Mouse (Mus musculus) CH12.LX (cell line): ENCODE data around the gene 1500011B03Rik. TPM values are rescaled to one million over a fixed set of nuclear protein-coding genes. Genes with fewer than 3 reads are reported as not detected.

Experiments used
- DNase-seq: peaks from one replicate; pipeline ENCODE4 v3.0.0-alpha.2; 2013; ENCODE audit errors: extremely low read depth
- H3K27ac ChIP-seq: 2 replicates; pipeline ENCODE4 v1.5.1; 2012; ENCODE audit warnings: low read depth, mild to moderate bottlenecking, control low read depth, moderate library complexity; ENCODE audit not compliant: insufficient read depth
- H3K27me3 ChIP-seq: replicated peaks from 2 replicates; pipeline ENCODE3; 2012; ENCODE audit warnings: inconsistent platforms
- H3K36me3 ChIP-seq, 2 experiments: replicated peaks in 1 of 2; 2 replicates each; pipeline versions ENCODE3 to v1.6.1; 2012; ENCODE audit warnings: inconsistent platforms in 1 of 2, low read length in 1 of 2, mild to moderate bottlenecking in 1 of 2, mixed read lengths in 1 of 2, moderate library complexity in 1 of 2; ENCODE audit not compliant: control insufficient read depth in 1 of 2, insufficient read depth in 1 of 2
- H3K4me1 ChIP-seq, 2 experiments: 2 replicates each; pipeline ENCODE4 v1.6.1; 2012; ENCODE audit warnings: inconsistent platforms in 1 of 2, moderate library complexity in 1 of 2; ENCODE audit not compliant: insufficient read depth in 2 of 2, control insufficient read depth in 1 of 2
- H3K4me2 ChIP-seq: 2 replicates; pipeline ENCODE4 v1.6.1; 2012; ENCODE audit warnings: low read depth, mild to moderate bottlenecking, control low read depth; ENCODE audit not compliant: poor library complexity, insufficient read depth, severe bottlenecking
- H3K4me3 ChIP-seq, 3 experiments: fragments of 150-350 bp in 1 of 3; sonication (generic) in 1 of 3; replicated peaks in 1 of 3; 2 replicates each; pipeline versions ENCODE3 to v1.5.1; 2011 to 2012; ENCODE audit warnings: low read depth in 2 of 3, low read length in 2 of 3, mild to moderate bottlenecking in 2 of 3, moderate library complexity in 2 of 3, control low read depth in 1 of 3, improper control_type of control experiment in 1 of 3, inconsistent platforms in 1 of 3, mixed read lengths in 1 of 3; ENCODE audit not compliant: poor library complexity in 1 of 3
- H3K79me2 ChIP-seq: replicated peaks from 2 replicates; pipeline ENCODE4 v1.6.1; 2012; ENCODE audit warnings: mild to moderate bottlenecking, moderate library complexity; ENCODE audit not compliant: control insufficient read depth, poor library complexity, insufficient read depth, severe bottlenecking; ENCODE audit errors: extremely low read depth
- H3K9ac ChIP-seq: 2 replicates; pipeline ENCODE4 v1.6.1; 2012; ENCODE audit warnings: low read depth, mild to moderate bottlenecking, control low read depth, moderate library complexity; ENCODE audit not compliant: insufficient read depth
- H3K9me3 ChIP-seq: replicated peaks from 2 replicates; pipeline ENCODE3; 2012; ENCODE audit warnings: low read length, inconsistent platforms, mixed read lengths
- BHLHE40 ChIP-seq: IDR thresholded peaks from 2 replicates; pipeline ENCODE4 v1.6.1; 2011; ENCODE audit warnings: mild to moderate bottlenecking, low read depth, low read length, improper control_type of control experiment
- CHD1 ChIP-seq: IDR thresholded peaks from 2 replicates; pipeline ENCODE4 v1.6.1; 2012; ENCODE audit warnings: low read depth, low read length, improper control_type of control experiment, inconsistent platforms
- CHD2 ChIP-seq: IDR thresholded peaks from 2 replicates; pipeline ENCODE4 v1.6.1; 2011; ENCODE audit warnings: low read length, improper control_type of control experiment
- CTCF ChIP-seq, 2 experiments: IDR thresholded peaks in 1 of 2; conservative IDR thresholded peaks in 1 of 2; 2 replicates each; pipeline ENCODE4 v1.5.1; 2011 to 2012; ENCODE audit warnings: low read depth in 2 of 2, low read length in 2 of 2, improper control_type of control experiment in 1 of 2, inconsistent platforms in 1 of 2, mild to moderate bottlenecking in 1 of 2, moderate library complexity in 1 of 2
- E2F4 ChIP-seq: IDR thresholded peaks from 2 replicates; pipeline ENCODE4 v1.6.1; 2011; ENCODE audit warnings: low read depth, low read length, improper control_type of control experiment; ENCODE audit not compliant: insufficient replicate concordance
- ELF1 ChIP-seq: IDR thresholded peaks from 2 replicates; pipeline ENCODE4 v1.6.1; 2014; ENCODE audit warnings: low read depth, mild to moderate bottlenecking, inconsistent platforms, low read length, improper control_type of control experiment
- EP300 ChIP-seq: IDR thresholded peaks from 2 replicates; pipeline ENCODE4 v1.6.1; 2011; ENCODE audit warnings: low read length, improper control_type of control experiment
- ETS1 ChIP-seq: conservative IDR thresholded peaks from 2 replicates; pipeline ENCODE4 v1.6.1; 2012; ENCODE audit warnings: low read depth, mild to moderate bottlenecking, inconsistent platforms, low read length, improper control_type of control experiment, moderate library complexity
- GABPA ChIP-seq: IDR thresholded peaks from 2 replicates; pipeline ENCODE4 v1.6.1; 2012; ENCODE audit warnings: low read depth, low read length, improper control_type of control experiment, inconsistent platforms; ENCODE audit not compliant: insufficient replicate concordance
- HCFC1 ChIP-seq: IDR thresholded peaks from 2 replicates; pipeline ENCODE4 v1.6.1; 2012; ENCODE audit warnings: low read depth, mild to moderate bottlenecking, inconsistent platforms, low read length, improper control_type of control experiment
- IRF4 ChIP-seq: IDR thresholded peaks from 2 replicates; pipeline ENCODE4 v1.6.1; 2014; ENCODE audit warnings: low read depth, mild to moderate bottlenecking, inconsistent platforms, low read length, improper control_type of control experiment
- JUN ChIP-seq: IDR thresholded peaks from 2 replicates; pipeline ENCODE4 v1.6.1; 2011; ENCODE audit warnings: low read depth, mild to moderate bottlenecking, low read length, improper control_type of control experiment, moderate library complexity; ENCODE audit not compliant: insufficient read depth
- JUND ChIP-seq: conservative IDR thresholded peaks from 2 replicates; pipeline ENCODE4 v1.6.1; 2011; ENCODE audit warnings: low read depth, low read length, improper control_type of control experiment
- KAT2A ChIP-seq: IDR thresholded peaks from 2 replicates; pipeline ENCODE4 v1.6.1; 2012; ENCODE audit warnings: low read length, improper control_type of control experiment, inconsistent platforms; ENCODE audit not compliant: insufficient replicate concordance
- MAFK ChIP-seq: IDR thresholded peaks from 2 replicates; pipeline ENCODE4 v1.6.1; 2011; ENCODE audit warnings: low read length, improper control_type of control experiment; ENCODE audit not compliant: insufficient replicate concordance
- MAX ChIP-seq: IDR thresholded peaks from 2 replicates; pipeline ENCODE4 v1.6.1; 2011; ENCODE audit warnings: low read length, improper control_type of control experiment
- MAZ ChIP-seq: IDR thresholded peaks from 2 replicates; pipeline ENCODE4 v1.6.1; 2012; ENCODE audit warnings: low read depth, mild to moderate bottlenecking, inconsistent platforms, low read length, improper control_type of control experiment, moderate library complexity
- MEF2A ChIP-seq: IDR thresholded peaks from 2 replicates; pipeline ENCODE4 v1.6.1; 2014; ENCODE audit warnings: low read depth, mild to moderate bottlenecking, inconsistent platforms, low read length, improper control_type of control experiment, borderline replicate concordance
- MXI1 ChIP-seq: IDR thresholded peaks from 2 replicates; pipeline ENCODE4 v1.6.1; 2011; ENCODE audit warnings: mild to moderate bottlenecking, low read depth, low read length, improper control_type of control experiment
- MYC ChIP-seq: IDR thresholded peaks from 2 replicates; pipeline ENCODE4 v1.6.1; 2011; ENCODE audit warnings: low read depth, mild to moderate bottlenecking, improper control_type of control experiment, low read length
- NELFE ChIP-seq: IDR thresholded peaks from 2 replicates; pipeline ENCODE4 v1.6.1; 2011; ENCODE audit warnings: low read depth, low read length, improper control_type of control experiment
- NRF1 ChIP-seq: IDR thresholded peaks from 2 replicates; pipeline ENCODE4 v1.6.1; 2014; ENCODE audit warnings: low read depth, mild to moderate bottlenecking, inconsistent platforms, low read length, improper control_type of control experiment, moderate library complexity
- PAX5 ChIP-seq: IDR thresholded peaks from 2 replicates; pipeline ENCODE4 v1.6.1; 2012; ENCODE audit warnings: low read length, inconsistent platforms, mixed read lengths
- POLR2A ChIP-seq: IDR thresholded peaks from 2 replicates; pipeline ENCODE4 v1.6.1; 2011; ENCODE audit warnings: low read depth, mild to moderate bottlenecking, improper control_type of control experiment, low read length
- POLR2AphosphoS2 ChIP-seq: IDR thresholded peaks from 2 replicates; pipeline ENCODE4 v1.6.1; 2011; ENCODE audit warnings: low read depth, low read length, improper control_type of control experiment
- RAD21 ChIP-seq: IDR thresholded peaks from 2 replicates; pipeline ENCODE4 v1.6.1; 2011; ENCODE audit warnings: low read depth, mild to moderate bottlenecking, low read length, improper control_type of control experiment, moderate library complexity
- RCOR1 ChIP-seq: conservative IDR thresholded peaks from 2 replicates; pipeline ENCODE4 v1.6.1; 2012; ENCODE audit warnings: low read depth, mild to moderate bottlenecking, inconsistent platforms, low read length, improper control_type of control experiment
- SIN3A ChIP-seq: IDR thresholded peaks from 2 replicates; pipeline ENCODE4 v1.6.1; 2012; ENCODE audit warnings: low read length, improper control_type of control experiment, inconsistent platforms
- SMC3 ChIP-seq: IDR thresholded peaks from 2 replicates; pipeline ENCODE4 v1.6.1; 2011; ENCODE audit warnings: low read depth, low read length, improper control_type of control experiment
- TBP ChIP-seq: conservative IDR thresholded peaks from 2 replicates; pipeline ENCODE4 v1.6.1; 2011; ENCODE audit warnings: low read depth, low read length, improper control_type of control experiment
- TCF12 ChIP-seq: IDR thresholded peaks from 2 replicates; pipeline ENCODE4 v1.6.1; 2014; ENCODE audit warnings: low read depth, mild to moderate bottlenecking, inconsistent platforms, low read length, improper control_type of control experiment
- UBTF ChIP-seq: IDR thresholded peaks from 2 replicates; pipeline ENCODE4 v1.6.1; 2012; ENCODE audit warnings: low read depth, mild to moderate bottlenecking, inconsistent platforms, low read length, improper control_type of control experiment, moderate library complexity
- USF1 ChIP-seq: IDR thresholded peaks from 2 replicates; pipeline ENCODE4 v1.6.1; 2014; ENCODE audit warnings: low read depth, mild to moderate bottlenecking, inconsistent platforms, low read length, improper control_type of control experiment
- USF2 ChIP-seq: conservative IDR thresholded peaks from 2 replicates; pipeline ENCODE4 v1.6.1; 2011; ENCODE audit warnings: low read depth, low read length, improper control_type of control experiment
- ZC3H11A ChIP-seq: IDR thresholded peaks from 2 replicates; pipeline ENCODE4 v1.6.1; 2012; ENCODE audit warnings: low read depth, mild to moderate bottlenecking, inconsistent platforms, low read length, improper control_type of control experiment
- ZKSCAN1 ChIP-seq: IDR thresholded peaks from 2 replicates; pipeline ENCODE4 v1.6.1; 2012; ENCODE audit warnings: low read depth, inconsistent platforms, low read length, improper control_type of control experiment, borderline replicate concordance
- ZMIZ1 ChIP-seq: IDR thresholded peaks from 2 replicates; pipeline ENCODE4 v1.6.1; 2012; ENCODE audit warnings: low read depth, mild to moderate bottlenecking, inconsistent platforms, low read length, improper control_type of control experiment
- ZNF384 ChIP-seq: IDR thresholded peaks from 2 replicates; pipeline ENCODE4 v1.6.1; 2012; ENCODE audit warnings: low read depth, low read length, improper control_type of control experiment, inconsistent platforms
- dilution Hi-C: fragments of 300-500 bp; cut with MboI; formaldehyde crosslinking; loops from 2 replicates; pipeline ENCODE4 v1.14.3; 2020; ENCODE audit warnings: low sequenced_read_pairs; ENCODE audit not compliant: extremely low pct_unique_long_range_greater_than_20kb, extremely low pct_ligation_motif_present
- in situ Hi-C: fragments of 300-500 bp; cut with MboI; formaldehyde crosslinking; loops from 3 replicates; pipeline ENCODE4 v1.14.3; 2019; ENCODE audit warnings: low sequenced_read_pairs, low pct_ligation_motif_present, low pct_unique_long_range_greater_than_20kb, mixed read lengths
- polyA plus RNA-seq: library from polyadenylated mRNA; unstranded; fragments of >175 nt; gene quantifications from 2 replicates; pipeline ENCODE4 v1.2.1, GENCODE M21; 2012; ENCODE audit warnings: low read depth; ENCODE audit not compliant: insufficient read length
- total RNA-seq, 2 experiments: library from RNA; depleted of rRNA; stranded (reverse); fragments of 300-350 nt in 1 of 2; fragments of >200 nt in 1 of 2; gene quantifications; 2 replicates each; pipeline ENCODE4 v1.2.3; 2012 to 2014

The 1500011B03Rik gene
- total and polyA plus RNA-seq, 3 experiments = 15.5 to 39.1 (median 31.4) TPM

DNA sequence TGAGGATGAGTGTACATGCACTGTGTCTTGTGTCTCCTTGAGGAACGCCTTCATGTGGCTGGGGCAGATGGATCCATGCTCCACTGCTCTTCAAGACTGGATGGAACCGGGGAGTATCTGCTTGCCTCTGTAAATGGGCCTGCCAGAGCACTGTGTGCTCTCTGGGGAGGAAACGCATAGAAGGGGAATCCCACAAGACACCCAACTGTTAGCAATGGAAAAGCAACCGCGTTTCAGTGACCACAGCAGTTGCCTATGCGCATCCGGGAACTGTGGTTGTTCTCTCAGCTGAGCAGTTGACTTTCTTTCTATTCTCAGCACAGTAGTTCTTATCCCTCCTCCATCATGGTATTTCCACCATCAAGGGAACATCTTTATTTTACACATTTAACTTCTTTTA, 41.5 kb upstream of the 1500011B03Rik start:
- peak; percentile 94 for DNase-seq
- H3K27ac ChIP-seq = no peak overlapping the region
- no peaks in the 10 kb centered on the region for H3K36me3 ChIP-seq
- no peak for TF ChIP-seq RAD21
- no peak for TF ChIP-seq ZNF384
- TF ChIP-seq IRF4 = peak; percentile 84
- TF ChIP-seq MEF2A = peak; percentile 93
- TF ChIP-seq TBP = no peak
- 0 out of 2 replicates have a peak, but pooled peaks have one; percentile 21 for TF ChIP-seq JUND
- peak; percentile 69 for TF ChIP-seq ELF1
- peak; percentile 22; the same call in 1 of the 2 replicates for TF ChIP-seq JUN
- TF ChIP-seq NRF1 = peak; percentile 50
- peak; percentile 79 for TF ChIP-seq BHLHE40
- no peak for TF ChIP-seq USF2
- TF ChIP-seq SMC3 = peak; percentile 13; the same call in 1 of the 2 replicates
- TF ChIP-seq POLR2AphosphoS2 = no peak
- no peak for TF ChIP-seq USF1
- TF ChIP-seq SIN3A = peak; percentile 88
- TF ChIP-seq MXI1 = no peak
- TF ChIP-seq MYC = peak; percentile 78
- TF ChIP-seq MAX = peak; percentile 76
- TF ChIP-seq HCFC1 = no peak
- TF ChIP-seq CHD2 = peak; percentile 46; the same call in 1 of the 2 replicates
- TF ChIP-seq CHD1 = no peak
- TF ChIP-seq MAFK = peak; percentile 37; the same call in 1 of the 2 replicates
- TF ChIP-seq TCF12 = peak; percentile 82
- no peak for TF ChIP-seq ZKSCAN1
- peak; percentile 60; the same call in 1 of the 2 replicates for TF ChIP-seq RCOR1
- peak; percentile 41; the same call in 1 of the 2 replicates for TF ChIP-seq ZMIZ1
- no peak for TF ChIP-seq GABPA
- TF ChIP-seq KAT2A = 0 out of 2 replicates have a peak, but pooled peaks have one; percentile 42
- TF ChIP-seq ZC3H11A = no peak
- peak; percentile 96 for TF ChIP-seq ETS1
- TF ChIP-seq EP300 = peak; percentile 91
- no peak for TF ChIP-seq MAZ
- TF ChIP-seq UBTF = 0 out of 2 replicates have a peak, but pooled peaks have one; percentile 42
- no peak for TF ChIP-seq PAX5
- no peak for TF ChIP-seq CTCF (conservative IDR thresholded peaks at IDR 0.05 in 1 of 2, IDR thresholded peaks at IDR 0.05 in 1 of 2; ENCODE audit: low read depth in 2 of 2, low read length in 2 of 2)
- TF ChIP-seq E2F4 = 0 out of 2 replicates have a peak, but pooled peaks have one; percentile 32
- no peak for TF ChIP-seq POLR2A
- TF ChIP-seq NELFE = no peak; the same call in 1 of the 2 replicates
- peaks cover 31% of the 10 kb centered on the region for H3K9me3 ChIP-seq
- no peaks in the 10 kb centered on the region for H3K27me3 ChIP-seq
- dilution Hi-C loops = no loop called here
- H3K4me1 ChIP-seq = peaks cover 9 to 35% of the 10 kb centered on the region in 2 experiments
- no peak overlapping the region for H3K4me3 ChIP-seq
- H3K4me2 ChIP-seq = peak overlapping the region; percentile 25
- no peaks in the 10 kb centered on the region for H3K79me2 ChIP-seq
- in situ Hi-C loops = no loop called here
- H3K9ac ChIP-seq = no peak overlapping the region
